Mouse (Mus musculus) embryonic facial prominence, embryonic 14.5 days (tissue): ENCODE measurements at regions not wholly inside any gene's neighbourhood (a gene's known extent, or its start where the extent isn't known, plus 50 kb on each side); places are given as distances from the start of the nearest gene placed in this dataset.

Source experiments
- ATAC-seq: fragments of 200-750 bp; cut with Nextera tagmentation; 2 replicates; pipeline ENCODE4 v1.8.0; 2017; ENCODE audit warnings: low read depth, moderate number of reproducible peaks, moderate TSS enrichment
- DNase-seq: peaks from one replicate; pipeline ENCODE4 v3.0.0-alpha.2; 2015; ENCODE audit warnings: low spot score
- H3K27ac ChIP-seq: fragments of 300-500 bp; sonication (generic); replicated peaks from 2 replicates; pipeline ENCODE4 v1.5.1; 2014; ENCODE audit warnings: low read depth, mild to moderate bottlenecking, low read length, moderate library complexity
- H3K27me3 ChIP-seq: fragments of 300-500 bp; sonication (generic); replicated peaks from 2 replicates; pipeline ENCODE4 v1.6.1; 2014; ENCODE audit warnings: low read length; ENCODE audit not compliant: control insufficient read depth, insufficient read depth
- H3K36me3 ChIP-seq: fragments of 300-500 bp; sonication (generic); 2 replicates; pipeline ENCODE4 v1.6.1; 2014; ENCODE audit warnings: low read length, mixed read lengths; ENCODE audit not compliant: control insufficient read depth, insufficient read depth
- H3K4me1 ChIP-seq: fragments of 300-500 bp; sonication (generic); 2 replicates; pipeline ENCODE4 v1.6.1; 2014; ENCODE audit warnings: antibody characterized with exemption, low read length; ENCODE audit not compliant: control insufficient read depth, insufficient read depth
- H3K4me2 ChIP-seq: fragments of 300-500 bp; sonication (generic); 2 replicates; pipeline ENCODE4 v1.6.1; 2014; ENCODE audit warnings: low read depth, mild to moderate bottlenecking, low read length, moderate library complexity, mixed read lengths
- H3K4me3 ChIP-seq: fragments of 300-500 bp; sonication (generic); 2 replicates; pipeline ENCODE4 v1.5.1; 2014; ENCODE audit warnings: low read depth, mild to moderate bottlenecking, low read length
- H3K9ac ChIP-seq: fragments of 300-500 bp; sonication (generic); 2 replicates; pipeline ENCODE4 v1.6.1; 2014; ENCODE audit warnings: low read depth, mild to moderate bottlenecking, low read length, moderate library complexity, mixed read lengths
- H3K9me3 ChIP-seq: fragments of 300-500 bp; sonication (generic); 2 replicates; pipeline ENCODE4 v1.6.1; 2016; ENCODE audit warnings: low read length; ENCODE audit not compliant: control insufficient read depth
- WGBS: fragments of 180-500 bp; shearing (Covaris S2); extraction: QIAGEN DNeasy Blood & Tissue Kit; methylation state at CpG from one replicate; pipeline ENCODE4 v1.1.7; 2014; 5-methylcytosine and 5-hydroxymethylcytosine counted together

DNA sequence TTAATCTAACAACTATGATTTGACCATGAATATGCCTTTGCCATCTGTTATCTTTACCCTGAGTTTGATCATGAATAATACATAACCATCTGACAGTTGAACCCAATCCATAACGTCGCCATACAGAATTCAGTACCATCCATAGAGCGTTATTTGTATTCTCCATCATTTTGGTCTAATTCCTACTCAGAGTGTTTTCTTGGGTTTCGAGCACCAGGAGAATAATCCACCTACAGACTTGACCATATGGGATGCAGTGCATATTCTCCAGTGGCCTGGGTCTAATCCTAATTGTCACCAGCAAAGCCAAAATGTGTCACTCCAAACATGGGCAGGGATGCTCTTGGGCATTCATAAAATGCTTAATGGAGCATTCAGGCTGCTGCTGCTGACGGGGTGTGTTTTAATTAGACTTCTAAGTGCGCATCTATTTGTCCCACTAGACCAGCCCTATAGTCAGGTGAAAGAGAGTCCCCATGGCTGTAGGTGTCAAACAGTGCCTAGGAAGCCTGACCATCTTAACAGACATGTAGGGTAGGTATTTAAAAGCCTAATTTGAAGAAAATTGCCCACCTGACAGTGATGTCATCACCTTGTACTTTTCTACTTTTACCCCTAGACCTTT, 269.0 kb upstream of the Crim1 start:
- Histone ChIP-seq H3K9ac (no peak overlapping the region), H3K4me3 (no peak overlapping the region), H3K4me2 (no peak overlapping the region), H3K27me3 (no peaks in the 10 kb centered on the region), H3K36me3 (no peaks in the 10 kb centered on the region), H3K27ac (no peak overlapping the region), H3K9me3 (no peaks in the 10 kb centered on the region), H3K4me1 (no peaks in the 10 kb centered on the region)
- 86% methylated on average over 6 of the region's 6 CpGs for WGBS
- no peak for ATAC-seq
- no peak for DNase-seq

DNA sequence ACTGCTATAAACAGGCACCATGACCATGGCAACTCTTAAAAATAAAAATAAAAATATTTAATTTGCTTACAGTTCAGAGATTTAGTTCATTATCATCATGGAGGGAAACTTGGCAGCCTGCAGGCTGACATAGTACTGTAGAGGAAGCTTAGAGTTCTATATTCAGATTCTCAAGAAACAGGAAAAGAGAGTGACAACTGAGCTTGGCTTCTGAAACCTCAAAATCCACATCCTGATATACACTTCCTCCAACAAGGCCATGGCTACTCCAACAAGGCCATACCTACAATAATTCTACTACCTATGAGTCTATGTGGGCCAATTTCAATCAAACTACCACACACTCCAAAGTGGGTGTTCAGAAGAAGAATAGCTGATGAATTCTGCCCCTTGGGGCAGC, 266.9 kb upstream of the Crim1 start:
- no peak for ATAC-seq
- no peak overlapping the region for H3K9ac ChIP-seq
- no peak overlapping the region for H3K4me2 ChIP-seq
- H3K36me3 ChIP-seq, result no peaks in the 10 kb centered on the region
- no peaks in the 10 kb centered on the region for H3K9me3 ChIP-seq
- no peak for DNase-seq
- no peaks in the 10 kb centered on the region for H3K27me3 ChIP-seq
- no peaks in the 10 kb centered on the region for H3K4me1 ChIP-seq
- H3K27ac ChIP-seq, result no peak overlapping the region
- H3K4me3 ChIP-seq, result no peak overlapping the region

- H3K4me2 ChIP-seq, result no peak overlapping the region
- H3K27ac ChIP-seq, result no peak overlapping the region
- no peaks in the 10 kb centered on the region for H3K9me3 ChIP-seq
- DNase-seq (no peak), ATAC-seq (no peak)
- H3K9ac ChIP-seq, result no peak overlapping the region
- H3K27me3 ChIP-seq, result no peaks in the 10 kb centered on the region
- no peaks in the 10 kb centered on the region for H3K36me3 ChIP-seq
- H3K4me1 ChIP-seq, result no peaks in the 10 kb centered on the region
- WGBS, result 78% methylated on average over 4 of the region's 4 CpGs
- no peak overlapping the region for H3K4me3 ChIP-seq
Measured at GRCm38 (mm10) chr17:77958048-77958447, 242.0 kb upstream of the Crim1 start.

DNA sequence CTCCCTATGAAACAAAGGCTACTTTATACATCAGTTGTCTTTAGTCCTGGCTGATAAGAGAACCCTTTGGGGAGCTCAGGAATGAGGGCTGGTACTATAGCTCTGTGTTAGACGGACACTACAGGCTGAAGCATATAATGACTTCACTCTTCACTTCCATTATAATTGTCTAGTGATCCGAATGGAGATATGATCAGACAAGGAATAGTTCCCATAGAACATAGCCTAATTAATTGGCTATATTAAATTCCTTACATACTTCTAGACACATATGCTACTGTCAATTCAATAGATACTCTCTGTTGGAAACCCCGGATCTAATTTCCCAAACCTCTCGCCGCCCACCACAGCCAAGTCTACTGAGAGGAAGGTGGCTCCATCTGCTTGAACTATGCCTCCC, 238.8 kb upstream of the Crim1 start:
- Histone ChIP-seq H3K27me3 (no peaks in the 10 kb centered on the region), H3K36me3 (no peaks in the 10 kb centered on the region), H3K9ac (no peak overlapping the region), H3K9me3 (no peaks in the 10 kb centered on the region), H3K4me1 (no peaks in the 10 kb centered on the region), H3K27ac (no peak overlapping the region), H3K4me2 (no peak overlapping the region), H3K4me3 (no peak overlapping the region)
- DNase-seq (no peak), ATAC-seq (no peak)
- 70% methylated on average over 5 of the region's 5 CpGs for WGBS

DNA sequence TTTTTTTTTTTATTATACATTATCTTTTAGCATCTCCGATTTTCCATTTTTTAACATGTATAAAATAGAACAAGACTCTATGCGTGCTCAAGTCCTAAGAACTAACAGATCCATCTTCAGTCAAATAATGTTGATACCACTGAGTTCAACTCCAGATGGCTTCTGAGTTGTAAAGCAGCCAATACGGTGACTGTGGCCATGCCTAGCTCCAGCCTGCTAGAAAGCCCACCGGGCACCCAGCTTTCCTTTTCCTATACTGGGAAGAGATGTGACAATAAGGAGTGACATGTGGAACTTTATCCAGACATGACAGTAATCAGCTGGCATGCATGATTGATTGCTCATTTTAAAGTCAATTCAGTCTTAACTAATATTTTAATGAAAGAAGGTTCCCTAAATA, 236.7 kb upstream of the Crim1 start:
- H3K9ac ChIP-seq, result no peak overlapping the region
- H3K36me3 ChIP-seq, result no peaks in the 10 kb centered on the region
- WGBS, result 89% methylated on average over 4 of the region's 4 CpGs
- H3K4me1 ChIP-seq, result no peaks in the 10 kb centered on the region
- no peaks in the 10 kb centered on the region for H3K27me3 ChIP-seq
- ATAC-seq (no peak), DNase-seq (no peak)
- no peak overlapping the region for H3K4me3 ChIP-seq
- no peak overlapping the region for H3K4me2 ChIP-seq
- no peak overlapping the region for H3K27ac ChIP-seq
- H3K9me3 ChIP-seq, result no peaks in the 10 kb centered on the region

DNA sequence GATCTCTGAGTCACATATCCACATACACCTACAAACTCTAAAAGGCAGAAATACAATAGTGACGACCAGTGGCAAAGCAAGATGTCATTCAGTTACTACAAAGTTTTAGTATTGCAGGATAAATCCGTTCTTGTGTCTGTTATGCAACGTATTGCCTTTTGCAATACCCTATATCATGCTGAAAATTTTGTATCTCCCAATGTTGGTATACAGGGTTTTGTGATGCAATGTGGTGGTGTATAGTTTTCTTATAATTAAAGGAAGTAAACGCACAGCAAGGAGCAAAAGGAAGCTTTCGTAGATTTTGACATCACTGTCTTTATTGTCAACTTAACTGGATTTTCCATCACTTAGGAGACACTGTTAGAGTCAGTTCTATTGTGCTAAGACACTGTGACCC, 231.5 kb upstream of the Crim1 start:
- H3K9ac ChIP-seq, result no peak overlapping the region
- no peak overlapping the region for H3K4me2 ChIP-seq
- H3K9me3 ChIP-seq, result no peaks in the 10 kb centered on the region
- H3K36me3 ChIP-seq, result no peaks in the 10 kb centered on the region
- no peaks in the 10 kb centered on the region for H3K4me1 ChIP-seq
- H3K27ac ChIP-seq, result no peak overlapping the region
- ATAC-seq, result no peak
- no peak for DNase-seq
- no peaks in the 10 kb centered on the region for H3K27me3 ChIP-seq
- WGBS, result 88% methylated on average over 5 of the region's 5 CpGs
- H3K4me3 ChIP-seq, result no peak overlapping the region

- Histone ChIP-seq H3K9me3 (no peaks in the 10 kb centered on the region), H3K36me3 (no peaks in the 10 kb centered on the region), H3K4me2 (no peak overlapping the region), H3K27me3 (no peaks in the 10 kb centered on the region), H3K4me1 (no peaks in the 10 kb centered on the region), H3K9ac (no peak overlapping the region), H3K27ac (no peak overlapping the region), H3K4me3 (no peak overlapping the region)
- 89% methylated on average over 2 of the region's 2 CpGs for whole genome bisulfite sequencing
- DNase-seq (no peak), ATAC-seq (no peak)
Measured at GRCm38 (mm10) chr17:77969187-77969586, 230.9 kb upstream of the Crim1 start.
